Mouse (Mus musculus) liver, embryonic 14.5 days (tissue): Measurements from ENCODE around the gene S100a10.

ENCODE experiments used
- CTCF ChIP-seq: IDR thresholded peaks from 2 replicates; pipeline ENCODE4 v1.5.1; 2016; ENCODE audit warnings: antibody characterized with exemption, low read depth, control low read depth
- EP300 ChIP-seq: IDR thresholded peaks from 2 replicates; pipeline ENCODE4 v1.6.1; 2016; ENCODE audit warnings: antibody characterized with exemption, low read depth

- TF ChIP-seq CTCF: peak; percentile 70
- TF ChIP-seq EP300: no peak
Measured at GRCm38 (mm10) chr3:93593512-93593911, 38.6 kb downstream of the S100a10 start.
